Mouse (Mus musculus): Measurements from ENCODE around the gene Psmc1. TPM values are rescaled to one million over a fixed set of nuclear protein-coding genes. Genes with fewer than 3 reads are reported as not detected.
A peak's percentile ranks its signal among the peaks of the same experiment; 100 is the strongest.

The Psmc1 gene
- 102 to 197 TPM (median 122 TPM) in 3 replicates for total RNA-seq (2017)

GRCm38 (mm10) chr12:100109986-100110696 lies at the start of gene Psmc1:
Gene Psmc1, plus strand, starts transcription at chr12:100110154.
- ATAC-seq (replicated peaks; ENCODE audit: insufficient number of reproducible peaks, low FRiP score, low TSS enrichment, poor library complexity, severe bottlenecking), result peak; percentile 72

GRCm38 (mm10) chr12:100061071-100061470 lies 48.9 kb upstream of the Psmc1 start:
- no peak for ATAC-seq (replicated peaks; ENCODE audit: insufficient number of reproducible peaks, low FRiP score, low TSS enrichment, poor library complexity, severe bottlenecking)

- ATAC-seq (replicated peaks; ENCODE audit: insufficient number of reproducible peaks, low FRiP score, low TSS enrichment, poor library complexity, severe bottlenecking), result no peak
These were observed 48.1 kb upstream of the Psmc1 start for GRCm38 (mm10) chr12:100061826-100062225.

- ATAC-seq (replicated peaks; ENCODE audit: insufficient number of reproducible peaks, low FRiP score, low TSS enrichment, poor library complexity, severe bottlenecking), result no peak
These were observed 47.4 kb upstream of the Psmc1 start for GRCm38 (mm10) chr12:100062584-100062983.

GRCm38 (mm10) chr12:100065109-100065508 lies 44.8 kb upstream of the Psmc1 start:
- no peak for ATAC-seq (replicated peaks; ENCODE audit: insufficient number of reproducible peaks, low FRiP score, low TSS enrichment, poor library complexity, severe bottlenecking)

- ATAC-seq (replicated peaks; ENCODE audit: insufficient number of reproducible peaks, low FRiP score, low TSS enrichment, poor library complexity, severe bottlenecking), result peak; percentile 85
These were observed 42.5 kb upstream of the Psmc1 start for GRCm38 (mm10) chr12:100067477-100067876.

GRCm38 (mm10) chr12:100073201-100073672 lies 36.7 kb upstream of the Psmc1 start:
- no peak for ATAC-seq (replicated peaks; ENCODE audit: insufficient number of reproducible peaks, low FRiP score, low TSS enrichment, poor library complexity, severe bottlenecking)

GRCm38 (mm10) chr12:100075715-100076114 lies 34.2 kb upstream of the Psmc1 start:
- ATAC-seq (replicated peaks; ENCODE audit: insufficient number of reproducible peaks, low FRiP score, low TSS enrichment, poor library complexity, severe bottlenecking), result no peak

GRCm38 (mm10) chr12:100079636-100080286 lies 30.2 kb upstream of the Psmc1 start:
- no peak for ATAC-seq (replicated peaks; ENCODE audit: insufficient number of reproducible peaks, low FRiP score, low TSS enrichment, poor library complexity, severe bottlenecking)

- ATAC-seq (replicated peaks; ENCODE audit: insufficient number of reproducible peaks, low FRiP score, low TSS enrichment, poor library complexity, severe bottlenecking), result no peak
These were observed 21.9 kb upstream of the Psmc1 start for GRCm38 (mm10) chr12:100088026-100088425.

- ATAC-seq (replicated peaks; ENCODE audit: insufficient number of reproducible peaks, low FRiP score, low TSS enrichment, poor library complexity, severe bottlenecking), result peak; percentile 66
These were observed 20.7 kb upstream of the Psmc1 start for GRCm38 (mm10) chr12:100089265-100089664.

- ATAC-seq (replicated peaks; ENCODE audit: insufficient number of reproducible peaks, low FRiP score, low TSS enrichment, poor library complexity, severe bottlenecking), result no peak
These were observed 19.2 kb upstream of the Psmc1 start for GRCm38 (mm10) chr12:100090750-100091149.

- ATAC-seq (replicated peaks; ENCODE audit: insufficient number of reproducible peaks, low FRiP score, low TSS enrichment, poor library complexity, severe bottlenecking), result no peak
These were observed 16.9 kb upstream of the Psmc1 start for GRCm38 (mm10) chr12:100093046-100093445.

- ATAC-seq (replicated peaks; ENCODE audit: insufficient number of reproducible peaks, low FRiP score, low TSS enrichment, poor library complexity, severe bottlenecking), result no peak
These were observed 9.8 kb upstream of the Psmc1 start for GRCm38 (mm10) chr12:100099971-100100706.

- no peak for ATAC-seq (replicated peaks; ENCODE audit: insufficient number of reproducible peaks, low FRiP score, low TSS enrichment, poor library complexity, severe bottlenecking)
These were observed 9.3 kb upstream of the Psmc1 start for GRCm38 (mm10) chr12:100100707-100101030.

- no peak for ATAC-seq (replicated peaks; ENCODE audit: insufficient number of reproducible peaks, low FRiP score, low TSS enrichment, poor library complexity, severe bottlenecking)
These were observed 8.3 kb upstream of the Psmc1 start for GRCm38 (mm10) chr12:100101651-100102050.

- ATAC-seq (replicated peaks; ENCODE audit: insufficient number of reproducible peaks, low FRiP score, low TSS enrichment, poor library complexity, severe bottlenecking), result no peak
These were observed 5.4 kb upstream of the Psmc1 start for GRCm38 (mm10) chr12:100104530-100104929.

- ATAC-seq (replicated peaks; ENCODE audit: insufficient number of reproducible peaks, low FRiP score, low TSS enrichment, poor library complexity, severe bottlenecking), result peak; percentile 51; the same call in 1 of the 2 replicates
These were observed 3.6 kb upstream of the Psmc1 start for GRCm38 (mm10) chr12:100106275-100106895.

- no peak for ATAC-seq (replicated peaks; ENCODE audit: insufficient number of reproducible peaks, low FRiP score, low TSS enrichment, poor library complexity, severe bottlenecking)
These were observed 2.5 kb upstream of the Psmc1 start for GRCm38 (mm10) chr12:100107436-100107835.

Measured in monocyte, adult 5-6 weeks (primary cell).